Mouse (Mus musculus): Measurements from ENCODE around the gene Psen1. TPM values are rescaled to one million over a fixed set of nuclear protein-coding genes. Genes with fewer than 3 reads are reported as not detected.

Psen1 gene
- polyA plus RNA-seq, 1 experiment from 2014 or later: 71.5 TPM

DNA sequence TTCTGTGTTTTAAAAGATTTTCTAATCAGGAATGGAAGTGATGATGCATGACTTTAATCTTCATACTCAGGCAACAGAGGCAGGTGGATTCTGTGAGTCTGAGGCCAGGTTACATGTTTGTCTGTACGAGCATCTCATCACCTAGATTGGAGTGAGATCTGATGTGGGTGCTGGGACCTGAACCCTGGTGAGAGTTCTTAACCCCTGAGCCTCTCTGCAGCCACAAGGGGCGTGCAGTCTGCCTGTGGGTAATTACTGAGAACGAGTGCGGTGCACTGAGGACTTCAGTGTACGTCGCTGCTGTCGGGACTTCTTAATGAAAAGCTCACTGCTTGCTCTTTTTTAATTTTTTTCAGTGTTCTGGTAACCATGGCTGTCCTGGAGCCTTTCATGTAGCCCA, 13.7 kb downstream of the Psen1 start:
- H3K4me2 ChIP-seq (replicated peaks): no peak overlapping the region
- no peak for ATAC-seq
- no peak overlapping the region for H3K27ac ChIP-seq
- WGBS: 89% methylated on average over 7 of the region's 7 CpGs
- no peak overlapping the region for H3K9ac ChIP-seq (replicated peaks)
- H3K27me3 ChIP-seq: no peaks in the 10 kb centered on the region
- H3K4me1 ChIP-seq (replicated peaks): peaks cover 11% of the 10 kb centered on the region
- H3K9me3 ChIP-seq: no peaks in the 10 kb centered on the region
- no peak overlapping the region for H3K4me3 ChIP-seq (replicated peaks)
- H3K36me3 ChIP-seq: peaks cover 34% of the 10 kb centered on the region

DNA sequence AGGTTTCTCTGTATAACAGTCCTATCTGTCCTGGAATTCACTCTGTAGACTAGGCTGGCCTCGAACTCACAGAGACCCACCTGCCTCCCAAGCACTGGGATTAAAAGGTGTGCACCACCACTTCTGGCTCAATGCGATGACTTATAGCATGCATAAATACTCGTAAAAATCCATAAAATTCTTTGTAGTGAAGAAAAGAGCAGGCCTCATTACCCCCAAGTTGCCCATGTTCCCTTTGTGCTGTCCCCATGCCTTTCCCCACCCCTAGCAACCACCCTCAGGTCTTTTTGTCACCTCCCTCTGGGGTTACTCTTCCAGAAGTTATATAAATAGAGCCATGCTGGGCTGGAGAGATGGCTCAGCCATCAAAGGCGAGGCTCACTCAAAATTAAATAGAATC, 14.8 kb downstream of the Psen1 start:
- H3K36me3 ChIP-seq: peaks cover 36% of the 10 kb centered on the region
- no peak overlapping the region for H3K4me3 ChIP-seq (replicated peaks)
- no peak overlapping the region for H3K4me2 ChIP-seq (replicated peaks)
- H3K9ac ChIP-seq (replicated peaks): no peak overlapping the region
- H3K4me1 ChIP-seq (replicated peaks): peaks cover 11% of the 10 kb centered on the region
- no peaks in the 10 kb centered on the region for H3K27me3 ChIP-seq
- 28% methylated on average over 4 of the region's 4 CpGs for WGBS
- H3K27ac ChIP-seq: no peak overlapping the region
- H3K9me3 ChIP-seq: no peaks in the 10 kb centered on the region
- ATAC-seq: no peak

GRCm38 (mm10) chr12:83706951-83707350, 19.0 kb downstream of the Psen1 start:
- Histone ChIP-seq H3K36me3 (peaks cover 27% of the 10 kb centered on the region), H3K4me1 (replicated peaks) (peaks cover 6% of the 10 kb centered on the region), H3K27ac (no peak overlapping the region), H3K27me3 (no peaks in the 10 kb centered on the region), H3K9me3 (no peaks in the 10 kb centered on the region), H3K4me3 (replicated peaks) (no peak overlapping the region), H3K9ac (replicated peaks) (no peak overlapping the region), H3K4me2 (replicated peaks) (no peak overlapping the region)
- ATAC-seq: no peak
- 95% methylated on average over 4 of the region's 4 CpGs for WGBS

DNA sequence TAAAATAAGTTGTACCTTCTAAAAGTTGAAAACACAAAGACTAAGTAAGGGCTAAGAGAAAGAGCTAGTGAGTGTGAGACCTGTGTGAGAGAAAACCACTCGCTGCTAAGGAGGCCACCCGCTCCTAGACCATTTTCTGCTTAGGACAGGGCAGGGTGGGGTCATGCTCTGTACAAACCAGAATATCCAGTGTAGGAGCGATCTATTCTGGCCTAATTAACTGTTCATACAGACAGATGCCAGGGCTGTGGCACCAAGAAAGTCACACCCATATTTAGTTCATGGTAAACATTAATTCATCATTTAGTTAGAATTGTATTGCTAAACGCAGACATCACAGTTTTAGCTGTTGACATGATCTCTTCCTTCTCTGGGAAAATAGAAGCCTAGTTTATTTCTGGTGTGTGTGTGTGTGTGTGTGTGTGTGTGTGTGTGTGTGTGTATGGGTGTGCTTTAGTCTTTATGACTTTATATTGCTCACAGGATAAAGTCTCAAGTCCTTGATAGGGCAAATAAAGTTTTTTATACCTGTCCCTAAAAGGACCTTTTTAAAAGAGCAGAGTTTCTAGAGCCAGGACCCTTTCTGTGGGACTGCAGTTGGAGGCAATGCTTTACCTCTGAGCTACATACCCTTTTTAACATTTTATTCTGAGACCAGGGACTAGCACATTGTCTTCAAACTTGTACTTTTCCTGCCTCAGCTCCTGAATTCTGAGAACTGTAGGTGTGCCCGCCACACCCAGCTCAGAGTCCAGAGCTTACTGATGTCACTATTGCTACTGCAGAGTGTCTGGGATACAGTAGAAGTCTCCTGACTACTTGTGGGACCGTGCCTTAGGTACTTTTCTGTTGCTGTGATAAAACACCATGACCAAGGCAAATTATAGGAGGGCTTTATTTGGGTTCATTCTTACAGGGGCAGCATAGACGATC, 20.5 kb downstream of the Psen1 start:
- ATAC-seq: no peak
- Histone ChIP-seq H3K4me2 (replicated peaks) (no peak overlapping the region), H3K4me3 (replicated peaks) (no peak overlapping the region), H3K4me1 (replicated peaks) (no peaks in the 10 kb centered on the region), H3K27ac (no peak overlapping the region), H3K36me3 (peaks cover 39% of the 10 kb centered on the region), H3K9ac (replicated peaks) (no peak overlapping the region), H3K9me3 (no peaks in the 10 kb centered on the region), H3K27me3 (no peaks in the 10 kb centered on the region)
- WGBS: 93% methylated on average over 7 of the region's 7 CpGs

DNA sequence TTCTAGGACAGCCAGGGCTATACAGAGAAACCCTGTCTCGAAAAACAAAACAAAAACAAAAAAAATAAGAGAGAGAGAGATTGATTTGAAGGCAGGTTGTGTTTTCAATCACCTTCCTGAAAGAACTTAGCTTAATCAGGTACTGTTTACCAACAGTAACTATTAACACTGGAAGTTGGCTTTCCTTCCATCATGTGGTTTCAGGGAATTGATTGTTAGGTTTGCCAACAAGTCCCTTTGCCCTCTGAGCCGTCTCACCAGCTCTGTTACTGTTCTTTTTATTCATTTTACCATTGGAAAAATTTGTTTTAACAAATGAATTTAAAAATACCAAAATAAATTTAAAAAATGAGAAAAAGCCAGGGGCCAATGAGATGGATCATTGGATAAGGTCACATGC, 22.0 kb downstream of the Psen1 start:
- no peaks in the 10 kb centered on the region for H3K4me1 ChIP-seq (replicated peaks)
- H3K4me2 ChIP-seq (replicated peaks): no peak overlapping the region
- no peak overlapping the region for H3K4me3 ChIP-seq (replicated peaks)
- no peak for ATAC-seq
- H3K27me3 ChIP-seq: no peaks in the 10 kb centered on the region
- WGBS: 94% methylated on average over 2 of the region's 2 CpGs
- no peak overlapping the region for H3K27ac ChIP-seq
- H3K36me3 ChIP-seq: peaks cover 47% of the 10 kb centered on the region
- H3K9me3 ChIP-seq: no peaks in the 10 kb centered on the region
- H3K9ac ChIP-seq (replicated peaks): no peak overlapping the region

DNA sequence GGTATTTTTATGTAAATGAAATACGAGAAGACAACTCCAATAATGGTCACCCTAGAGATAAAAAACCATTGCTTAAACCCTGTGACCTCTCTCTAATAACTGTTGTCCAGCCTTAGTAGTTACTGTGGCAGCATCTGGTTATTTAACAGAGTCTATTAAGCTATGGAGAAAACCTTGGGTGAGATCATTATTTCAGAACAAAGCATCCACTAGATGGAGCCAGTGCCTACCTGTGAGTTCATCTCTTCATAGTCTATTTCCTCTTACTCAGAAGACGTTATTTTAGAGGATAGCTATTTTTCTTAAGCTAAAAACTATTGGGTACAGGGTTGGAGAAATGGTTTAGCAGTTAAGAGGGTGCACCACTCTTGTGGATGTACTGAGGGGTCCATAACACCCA, 25.8 kb downstream of the Psen1 start:
- Histone ChIP-seq H3K4me2 (replicated peaks) (no peak overlapping the region), H3K36me3 (peaks cover 73% of the 10 kb centered on the region), H3K27ac (no peak overlapping the region), H3K9ac (replicated peaks) (no peak overlapping the region), H3K9me3 (no peaks in the 10 kb centered on the region), H3K4me3 (replicated peaks) (no peak overlapping the region), H3K4me1 (replicated peaks) (no peaks in the 10 kb centered on the region), H3K27me3 (no peaks in the 10 kb centered on the region)
- WGBS: 52% methylated on average over 2 of the region's 2 CpGs
- no peak for ATAC-seq

GRCm38 (mm10) chr12:83716416-83717184, 28.6 kb downstream of the Psen1 start:
- Histone ChIP-seq H3K4me2 (replicated peaks) (no peak overlapping the region), H3K27me3 (no peaks in the 10 kb centered on the region), H3K27ac (no peak overlapping the region), H3K9ac (replicated peaks) (no peak overlapping the region), H3K9me3 (no peaks in the 10 kb centered on the region), H3K4me1 (replicated peaks) (no peaks in the 10 kb centered on the region), H3K36me3 (peaks cover 85% of the 10 kb centered on the region), H3K4me3 (replicated peaks) (no peak overlapping the region)
- 91% methylated on average over 15 of the region's 15 CpGs for WGBS
- ATAC-seq: no peak

DNA sequence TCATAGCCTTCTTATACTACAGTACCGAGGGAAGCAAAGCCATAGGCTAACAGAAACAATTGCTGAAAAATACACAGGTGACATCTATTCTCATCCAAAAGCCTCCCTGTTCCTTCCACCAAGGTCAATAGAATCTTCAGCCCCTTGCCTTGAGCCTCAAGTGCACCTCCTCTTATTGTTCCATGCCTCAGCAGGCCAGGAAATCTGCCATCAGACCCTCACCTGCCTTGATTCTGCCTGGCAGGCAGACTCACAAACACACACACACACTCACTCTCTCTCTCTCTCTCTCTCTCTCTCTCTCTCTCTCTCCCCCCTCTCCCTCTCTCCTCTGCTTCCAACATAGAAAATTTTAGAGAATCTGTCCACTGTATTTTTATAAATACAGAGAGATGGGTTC, 31.5 kb downstream of the Psen1 start:
- H3K36me3 ChIP-seq: peaks cover 80% of the 10 kb centered on the region
- WGBS: 100% methylated on average over 1 of the region's 1 CpGs

DNA sequence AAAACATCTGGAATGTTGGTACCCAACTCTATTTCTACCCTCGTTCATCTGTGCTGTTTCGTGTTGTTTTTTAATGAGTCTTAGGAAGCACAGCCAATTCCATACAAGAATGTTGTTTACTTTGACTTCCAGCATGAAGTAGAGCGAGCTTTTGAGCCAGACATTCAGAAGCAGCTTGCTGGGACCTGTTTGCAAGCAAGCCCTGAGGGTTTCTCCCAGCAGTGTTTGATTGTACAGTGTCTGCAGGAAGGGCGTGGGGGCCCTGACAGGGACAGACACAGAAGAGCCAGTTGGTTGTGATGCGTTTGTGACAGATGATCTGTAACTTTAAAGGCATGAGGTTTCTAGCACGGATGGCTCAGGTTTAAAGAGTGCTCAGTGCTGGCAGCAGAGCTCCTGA, 33.3 kb downstream of the Psen1 start:
- Histone ChIP-seq H3K9me3 (no peaks in the 10 kb centered on the region), H3K36me3 (peaks cover 81% of the 10 kb centered on the region), H3K27ac (no peak overlapping the region), H3K27me3 (no peaks in the 10 kb centered on the region), H3K4me2 (replicated peaks) (no peak overlapping the region), H3K9ac (replicated peaks) (no peak overlapping the region), H3K4me1 (replicated peaks) (no peaks in the 10 kb centered on the region), H3K4me3 (replicated peaks) (no peak overlapping the region)
- no peak for ATAC-seq
- 79% methylated on average over 6 of the region's 6 CpGs for WGBS

More for the DNA sequence above, 31.5 kb downstream of the Psen1 start:
- Histone ChIP-seq H3K27ac (no peak overlapping the region), H3K4me3 (replicated peaks) (no peak overlapping the region), H3K9me3 (no peaks in the 10 kb centered on the region), H3K27me3 (no peaks in the 10 kb centered on the region), H3K9ac (replicated peaks) (no peak overlapping the region), H3K4me2 (replicated peaks) (no peak overlapping the region), H3K4me1 (replicated peaks) (no peaks in the 10 kb centered on the region)
- ATAC-seq: no peak

DNA sequence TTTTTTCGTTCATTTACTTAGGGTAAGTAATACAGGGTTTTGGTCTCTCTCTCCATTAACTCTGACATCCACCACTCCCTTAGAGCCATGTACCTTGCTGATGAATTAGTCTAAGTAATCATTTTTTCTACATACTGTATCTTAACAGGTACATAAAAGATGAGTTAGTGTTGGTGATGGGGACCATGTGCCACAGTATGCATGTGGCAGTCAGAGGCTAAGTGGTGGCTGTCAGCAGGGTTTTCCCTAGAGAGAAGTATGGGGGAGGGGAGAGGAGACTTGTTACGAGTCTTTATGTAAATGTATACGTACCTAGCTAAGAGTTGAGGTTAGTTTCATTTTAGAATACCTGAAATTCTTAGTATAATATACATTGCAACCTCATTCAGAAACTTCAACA, 35.1 kb downstream of the Psen1 start:
- no peak for ATAC-seq
- WGBS: 81% methylated on average over 3 of the region's 3 CpGs
- no peaks in the 10 kb centered on the region for H3K27me3 ChIP-seq
- no peaks in the 10 kb centered on the region for H3K4me1 ChIP-seq (replicated peaks)
- H3K36me3 ChIP-seq: peaks cover 79% of the 10 kb centered on the region
- H3K27ac ChIP-seq: no peak overlapping the region
- no peak overlapping the region for H3K4me3 ChIP-seq (replicated peaks)
- no peak overlapping the region for H3K4me2 ChIP-seq (replicated peaks)
- no peak overlapping the region for H3K9ac ChIP-seq (replicated peaks)
- no peaks in the 10 kb centered on the region for H3K9me3 ChIP-seq

- Histone ChIP-seq H3K4me1 (replicated peaks) (no peaks in the 10 kb centered on the region), H3K9ac (replicated peaks) (no peak overlapping the region), H3K4me3 (replicated peaks) (no peak overlapping the region), H3K9me3 (no peaks in the 10 kb centered on the region), H3K4me2 (replicated peaks) (no peak overlapping the region), H3K36me3 (peaks cover 87% of the 10 kb centered on the region), H3K27ac (no peak overlapping the region), H3K27me3 (no peaks in the 10 kb centered on the region)
- WGBS: 93% methylated on average over 12 of the region's 12 CpGs
- ATAC-seq: no peak
These were observed 38.8 kb downstream of the Psen1 start for GRCm38 (mm10) chr12:83726510-83727308.

GRCm38 (mm10) chr12:83732225-83732624, 44.3 kb downstream of the Psen1 start:
- Histone ChIP-seq H3K9me3 (no peaks in the 10 kb centered on the region), H3K4me3 (replicated peaks) (no peak overlapping the region)
- 96% methylated on average over 5 of the region's 5 CpGs for WGBS

More at GRCm38 (mm10) chr12:83732225-83732624, 44.3 kb downstream of the Psen1 start:
- Histone ChIP-seq H3K27ac (no peak overlapping the region), H3K9ac (replicated peaks) (no peak overlapping the region), H3K4me1 (replicated peaks) (no peaks in the 10 kb centered on the region), H3K36me3 (peaks cover 94% of the 10 kb centered on the region), H3K4me2 (replicated peaks) (no peak overlapping the region), H3K27me3 (no peaks in the 10 kb centered on the region)
- no peak for ATAC-seq
